Mouse (Mus musculus): ENCODE data around the gene Col12a1. TPM values are rescaled to one million over a fixed set of nuclear protein-coding genes. Genes with fewer than 3 reads are reported as not detected.

Col12a1 gene
- polyA plus RNA-seq, 1 experiment from 2014 or later = 33.6 TPM

DNA sequence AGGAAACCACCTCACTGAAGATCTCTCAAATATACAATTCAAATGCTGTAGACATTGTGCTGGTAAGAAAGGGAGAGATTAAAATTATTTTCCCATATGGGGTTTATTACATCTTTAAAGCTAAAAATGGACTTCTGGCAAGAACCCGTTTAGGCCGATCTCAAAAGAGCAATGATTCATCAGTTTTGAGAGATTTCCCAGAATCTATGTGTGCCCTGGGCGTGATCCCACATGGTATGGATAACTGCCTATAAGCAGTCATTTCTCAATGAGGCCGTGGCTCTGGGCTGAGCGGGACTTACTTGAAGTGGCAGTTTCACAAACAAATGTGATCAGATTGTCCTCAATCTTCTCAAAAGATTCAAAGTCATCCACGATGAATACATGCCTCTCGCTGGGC is 87.4 kb downstream of the Col12a1 start:
- no peaks in the 10 kb centered on the region for H3K27me3 ChIP-seq
- no peaks in the 10 kb centered on the region for H3K4me1 ChIP-seq (replicated peaks)
- H3K27ac ChIP-seq = no peak overlapping the region
- H3K4me2 ChIP-seq = no peak overlapping the region
- H3K4me3 ChIP-seq (replicated peaks) = no peak overlapping the region
- 90% methylated on average over 7 of the region's 7 CpGs for WGBS
- no peaks in the 10 kb centered on the region for H3K9me3 ChIP-seq
- no peak overlapping the region for H3K9ac ChIP-seq (replicated peaks)
- H3K36me3 ChIP-seq = peaks cover 29% of the 10 kb centered on the region
- ATAC-seq (ENCODE audit: insufficient number of reproducible peaks, insufficient read depth, low FRiP score, low TSS enrichment, low read depth) = no peak

DNA sequence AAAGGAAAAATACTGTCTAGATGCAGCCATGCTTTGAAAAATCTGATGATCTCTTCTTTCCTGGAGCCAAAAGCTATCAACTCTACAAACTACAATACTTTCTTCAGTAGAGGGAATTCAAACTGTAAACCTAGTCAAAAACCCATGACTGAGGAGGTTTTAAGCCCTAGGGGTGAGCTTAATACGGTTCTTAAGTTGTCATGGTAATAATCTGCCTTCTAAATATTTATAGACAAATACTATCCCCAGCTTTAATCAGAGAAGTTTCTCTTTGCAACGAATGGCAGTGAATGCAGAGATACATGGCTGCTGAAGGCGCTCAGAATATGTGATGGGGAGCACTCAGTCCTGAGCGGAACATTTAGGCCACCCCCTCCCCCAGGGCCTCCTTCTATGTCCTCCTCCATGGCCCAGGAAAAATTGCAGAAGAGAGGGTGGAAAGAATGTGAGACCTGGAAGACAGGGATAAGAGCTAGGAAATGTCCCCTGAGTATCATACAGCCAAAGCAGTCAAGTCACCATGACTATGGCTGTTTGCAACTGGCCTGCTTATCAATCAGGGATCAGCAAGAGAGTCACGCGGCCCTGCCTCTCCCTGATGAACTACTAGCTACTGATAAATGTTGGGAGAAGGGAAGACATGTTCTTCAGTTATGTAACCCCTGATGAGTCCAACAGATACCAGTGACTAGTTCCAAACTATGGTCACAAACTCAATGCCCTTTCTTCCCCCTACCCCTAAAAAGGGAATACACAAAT is 99.6 kb downstream of the Col12a1 start:
- no peak overlapping the region for H3K4me2 ChIP-seq
- 87% methylated on average over 6 of the region's 6 CpGs for WGBS
- ATAC-seq (ENCODE audit: insufficient number of reproducible peaks, insufficient read depth, low FRiP score, low TSS enrichment, low read depth) = no peak

DNA sequence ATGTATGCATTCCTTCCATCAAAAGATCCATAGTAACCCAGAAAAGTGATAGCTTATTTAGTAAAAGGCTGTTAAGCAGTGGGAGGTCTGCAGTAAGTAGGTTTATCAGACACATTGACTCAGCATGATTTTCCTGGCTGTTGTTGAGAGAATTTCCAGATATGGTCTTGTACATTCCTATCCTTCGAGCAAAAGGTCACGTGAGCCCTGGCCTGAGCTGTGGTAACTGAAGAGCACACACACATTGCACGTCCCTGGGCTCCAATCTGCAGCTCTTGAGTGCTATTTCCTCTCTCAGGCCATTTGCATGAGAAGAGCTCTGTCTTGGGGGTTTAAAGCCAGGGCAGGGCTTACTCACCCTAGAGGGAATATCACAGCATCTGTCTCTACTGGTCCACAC is 101.3 kb downstream of the Col12a1 start:
- WGBS = 23% methylated on average over 3 of the region's 3 CpGs
- no peak overlapping the region for H3K4me2 ChIP-seq
- no peaks in the 10 kb centered on the region for H3K4me1 ChIP-seq (replicated peaks)
- 0 out of 2 replicates have a peak, but pooled peaks have one; percentile 47 for ATAC-seq (ENCODE audit: insufficient number of reproducible peaks, insufficient read depth, low FRiP score, low TSS enrichment, low read depth)
- no peak overlapping the region for H3K4me3 ChIP-seq (replicated peaks)
- peaks cover 10% of the 10 kb centered on the region for H3K36me3 ChIP-seq
- no peak overlapping the region for H3K27ac ChIP-seq
- no peaks in the 10 kb centered on the region for H3K27me3 ChIP-seq
- no peak overlapping the region for H3K9ac ChIP-seq (replicated peaks)
- no peaks in the 10 kb centered on the region for H3K9me3 ChIP-seq

More for the DNA sequence above, 99.6 kb downstream of the Col12a1 start:
- H3K9ac ChIP-seq (replicated peaks) = no peak overlapping the region
- no peaks in the 10 kb centered on the region for H3K9me3 ChIP-seq
- no peak overlapping the region for H3K4me3 ChIP-seq (replicated peaks)
- H3K4me1 ChIP-seq (replicated peaks) = no peaks in the 10 kb centered on the region
- H3K27me3 ChIP-seq = no peaks in the 10 kb centered on the region
- no peak overlapping the region for H3K27ac ChIP-seq
- H3K36me3 ChIP-seq = peaks cover 12% of the 10 kb centered on the region

DNA sequence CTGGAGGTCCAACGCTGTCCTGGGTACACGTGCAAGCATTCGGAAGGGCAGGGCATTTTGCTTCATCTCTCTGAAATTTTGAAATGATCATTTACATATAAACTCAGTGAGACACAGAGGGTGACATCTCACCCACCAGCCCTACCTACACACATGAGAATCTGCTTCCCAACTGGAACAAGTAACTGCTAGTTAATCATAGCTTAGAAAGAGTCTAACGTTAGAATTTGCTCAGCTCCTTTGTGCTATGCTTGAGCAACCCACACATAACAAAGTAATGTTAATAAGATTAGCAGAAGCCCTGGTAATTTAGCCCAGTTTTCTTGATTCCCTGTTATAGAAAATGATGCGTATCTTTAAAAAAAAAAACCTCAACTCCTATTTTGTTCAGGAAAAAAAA is 102.6 kb downstream of the Col12a1 start:
- Histone ChIP-seq H3K4me2 (no peak overlapping the region), H3K36me3 (peaks cover 23% of the 10 kb centered on the region), H3K27ac (no peak overlapping the region), H3K9ac (replicated peaks) (no peak overlapping the region), H3K4me1 (replicated peaks) (no peaks in the 10 kb centered on the region), H3K27me3 (no peaks in the 10 kb centered on the region), H3K9me3 (no peaks in the 10 kb centered on the region), H3K4me3 (replicated peaks) (no peak overlapping the region)
- 89% methylated on average over 5 of the region's 5 CpGs for WGBS
- no peak for ATAC-seq (ENCODE audit: insufficient number of reproducible peaks, insufficient read depth, low FRiP score, low TSS enrichment, low read depth)

DNA sequence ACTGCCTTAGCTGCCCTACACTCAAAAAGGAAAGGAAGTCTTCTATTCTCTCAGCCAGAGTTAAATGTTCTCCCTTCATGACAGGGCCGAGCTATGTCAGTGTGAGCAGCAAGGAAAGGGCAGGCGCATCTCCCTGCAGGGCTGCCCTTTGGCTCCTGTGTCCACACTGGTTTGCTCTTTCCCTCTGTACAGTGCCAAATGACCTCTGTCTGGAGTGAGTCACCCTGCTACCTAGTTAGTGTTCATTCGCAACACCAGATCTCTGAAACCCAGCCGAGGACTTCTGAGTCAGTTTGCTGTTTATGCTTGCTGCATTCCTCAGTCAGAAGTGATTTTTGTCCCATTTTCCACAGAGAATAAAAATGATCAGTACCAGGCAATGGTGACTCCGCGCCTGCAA is 108.3 kb downstream of the Col12a1 start:
- H3K27ac ChIP-seq = no peak overlapping the region
- H3K9me3 ChIP-seq = no peaks in the 10 kb centered on the region
- 82% methylated on average over 6 of the region's 6 CpGs for WGBS
- 0 out of 2 replicates have a peak, but pooled peaks cover 2% of the 10 kb centered on the region for H3K4me1 ChIP-seq (replicated peaks)
- H3K4me2 ChIP-seq = no peak overlapping the region
- H3K9ac ChIP-seq (replicated peaks) = no peak overlapping the region
- H3K27me3 ChIP-seq = no peaks in the 10 kb centered on the region
- H3K36me3 ChIP-seq = peaks cover 18% of the 10 kb centered on the region
- H3K4me3 ChIP-seq (replicated peaks) = no peak overlapping the region
- no peak for ATAC-seq (ENCODE audit: insufficient number of reproducible peaks, insufficient read depth, low FRiP score, low TSS enrichment, low read depth)

DNA sequence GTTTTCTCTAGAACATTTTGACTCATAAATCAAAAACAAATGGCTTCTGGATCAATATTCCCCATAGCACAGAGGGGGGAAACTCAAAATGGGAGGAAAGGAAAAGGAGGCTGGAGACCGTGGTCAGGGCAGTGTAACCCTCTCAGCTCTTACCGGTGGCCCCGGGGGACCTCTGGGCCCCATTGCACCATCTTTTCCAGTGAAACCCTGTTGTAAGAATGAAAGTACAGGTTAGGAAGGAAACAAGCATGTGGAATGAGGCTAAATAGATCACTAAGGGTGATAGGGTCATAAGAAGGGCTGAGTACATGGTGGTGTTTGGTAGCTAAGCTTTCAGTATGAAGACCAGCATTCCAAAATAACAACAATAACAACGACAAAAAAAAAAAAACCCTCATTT is 109.0 kb downstream of the Col12a1 start:
- Histone ChIP-seq H3K27ac (no peak overlapping the region), H3K4me2 (no peak overlapping the region), H3K36me3 (peaks cover 18% of the 10 kb centered on the region), H3K9ac (replicated peaks) (no peak overlapping the region), H3K9me3 (no peaks in the 10 kb centered on the region), H3K4me3 (replicated peaks) (no peak overlapping the region), H3K27me3 (no peaks in the 10 kb centered on the region), H3K4me1 (replicated peaks) (0 out of 2 replicates have a peak, but pooled peaks cover 2% of the 10 kb centered on the region)
- ATAC-seq (ENCODE audit: insufficient number of reproducible peaks, insufficient read depth, low FRiP score, low TSS enrichment, low read depth) = no peak
- 76% methylated on average over 4 of the region's 4 CpGs for WGBS

DNA sequence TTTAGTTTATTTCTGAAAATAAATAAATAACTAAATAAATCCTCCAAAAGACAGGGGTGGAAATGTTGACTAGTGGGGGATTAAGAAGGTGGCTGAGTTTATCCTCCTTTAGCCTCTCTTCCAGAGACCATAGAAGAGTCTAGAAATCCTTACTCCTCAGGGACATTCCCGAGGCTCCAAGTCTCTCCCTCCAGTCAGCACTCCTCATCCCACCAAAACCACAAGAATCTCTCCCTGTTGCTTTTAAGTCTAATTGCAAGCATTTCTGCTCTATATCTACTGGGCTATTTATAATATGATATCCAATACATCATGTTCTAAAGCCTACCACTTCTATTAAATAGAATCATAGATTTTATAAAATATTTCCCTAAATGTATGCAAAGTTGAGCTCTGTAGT is 109.8 kb downstream of the Col12a1 start:
- Histone ChIP-seq H3K36me3 (peaks cover 16% of the 10 kb centered on the region), H3K27ac (no peak overlapping the region), H3K4me3 (replicated peaks) (no peak overlapping the region), H3K9ac (replicated peaks) (no peak overlapping the region), H3K27me3 (no peaks in the 10 kb centered on the region), H3K9me3 (no peaks in the 10 kb centered on the region), H3K4me2 (no peak overlapping the region), H3K4me1 (replicated peaks) (peaks cover 2% of the 10 kb centered on the region; the same call in 1 of the 2 replicates)
- ATAC-seq (ENCODE audit: insufficient number of reproducible peaks, insufficient read depth, low FRiP score, low TSS enrichment, low read depth) = no peak
- WGBS = 77% methylated on average over 1 of the region's 1 CpGs

DNA sequence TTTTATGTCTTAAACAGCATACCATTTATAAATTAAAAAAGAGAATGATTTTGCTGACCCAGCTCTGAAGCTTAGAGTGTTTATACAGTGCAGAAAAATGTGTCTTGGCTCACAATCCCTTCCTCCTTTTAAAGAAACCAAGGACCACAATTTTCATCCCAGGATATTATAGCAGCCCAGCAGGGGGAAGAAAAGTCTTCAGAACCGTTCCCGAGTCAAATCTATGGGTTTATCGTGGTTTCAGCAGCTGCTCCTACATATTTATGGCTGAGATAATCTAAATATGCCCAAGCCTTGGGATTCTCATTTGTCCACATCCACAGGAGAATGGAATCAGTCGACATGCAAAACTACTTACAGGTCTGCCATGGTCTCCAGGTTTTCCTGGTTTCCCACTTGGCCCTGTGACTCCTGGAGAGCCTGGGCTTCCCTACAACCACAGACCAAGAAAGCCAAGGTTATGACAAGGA is 110.5 kb downstream of the Col12a1 start:
- WGBS = 62% methylated on average over 4 of the region's 4 CpGs

DNA sequence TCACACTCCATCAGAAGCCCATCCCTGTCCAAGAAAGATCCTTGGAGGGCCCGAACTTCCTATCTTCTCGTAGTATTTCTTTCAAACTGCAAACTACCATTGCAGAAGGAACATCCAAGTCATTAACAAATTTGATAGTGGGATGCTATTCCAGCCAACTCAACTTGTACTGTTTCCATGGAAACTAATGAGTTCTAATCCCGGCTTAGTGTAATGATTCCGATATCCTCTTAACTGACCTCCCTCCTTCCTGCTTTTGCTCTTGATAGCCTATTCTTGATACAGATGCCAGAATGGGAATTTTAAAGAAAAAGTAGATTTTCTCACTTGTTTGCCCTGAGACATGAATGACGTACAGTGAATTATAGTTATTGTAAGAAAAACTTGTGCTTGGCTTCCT is 112.5 kb downstream of the Col12a1 start:
- H3K4me2 ChIP-seq = no peak overlapping the region
- no peak for ATAC-seq (ENCODE audit: insufficient number of reproducible peaks, insufficient read depth, low FRiP score, low TSS enrichment, low read depth)
- peaks cover 5% of the 10 kb centered on the region; the same call in 1 of the 2 replicates for H3K36me3 ChIP-seq
- H3K9me3 ChIP-seq = no peaks in the 10 kb centered on the region
- 69% methylated on average over 5 of the region's 5 CpGs for WGBS
- H3K27me3 ChIP-seq = no peaks in the 10 kb centered on the region
- peaks cover 2% of the 10 kb centered on the region; the same call in 1 of the 2 replicates for H3K4me1 ChIP-seq (replicated peaks)
- no peak overlapping the region for H3K27ac ChIP-seq
- no peak overlapping the region for H3K9ac ChIP-seq (replicated peaks)
- no peak overlapping the region for H3K4me3 ChIP-seq (replicated peaks)

More for the DNA sequence above, 110.5 kb downstream of the Col12a1 start:
- peaks cover 2% of the 10 kb centered on the region; the same call in 1 of the 2 replicates for H3K4me1 ChIP-seq (replicated peaks)
- no peaks in the 10 kb centered on the region for H3K27me3 ChIP-seq
- H3K36me3 ChIP-seq = peaks cover 16% of the 10 kb centered on the region
- H3K27ac ChIP-seq = no peak overlapping the region
- H3K9ac ChIP-seq (replicated peaks) = no peak overlapping the region
- H3K4me3 ChIP-seq (replicated peaks) = no peak overlapping the region
- H3K4me2 ChIP-seq = no peak overlapping the region
- no peaks in the 10 kb centered on the region for H3K9me3 ChIP-seq
- no peak for ATAC-seq (ENCODE audit: insufficient number of reproducible peaks, insufficient read depth, low FRiP score, low TSS enrichment, low read depth)

DNA sequence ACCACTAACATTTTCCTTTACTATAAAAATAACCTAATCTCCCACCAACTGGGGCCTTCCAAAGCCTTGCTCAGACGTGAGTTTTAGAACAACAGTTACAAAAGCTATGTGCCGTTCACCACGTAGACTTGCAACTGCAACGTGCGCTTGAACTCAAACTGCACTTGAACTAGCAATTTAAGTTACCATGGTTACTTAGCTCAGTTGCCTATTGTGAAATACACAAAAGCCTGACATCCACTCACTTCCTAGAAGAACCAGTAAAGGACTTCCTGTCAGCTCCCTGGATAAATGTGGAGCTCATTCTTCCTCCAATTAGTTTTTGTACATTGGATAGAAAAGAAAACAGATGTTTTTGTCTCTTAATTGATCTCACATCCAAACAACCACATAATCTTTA is 112.9 kb downstream of the Col12a1 start:
- Histone ChIP-seq H3K27me3 (no peaks in the 10 kb centered on the region), H3K9me3 (no peaks in the 10 kb centered on the region), H3K9ac (replicated peaks) (no peak overlapping the region), H3K27ac (no peak overlapping the region), H3K4me2 (no peak overlapping the region), H3K4me3 (replicated peaks) (no peak overlapping the region), H3K4me1 (replicated peaks) (peaks cover 2% of the 10 kb centered on the region; the same call in 1 of the 2 replicates), H3K36me3 (peaks cover 2% of the 10 kb centered on the region; the same call in 1 of the 2 replicates)
- no peak for ATAC-seq (ENCODE audit: insufficient number of reproducible peaks, insufficient read depth, low FRiP score, low TSS enrichment, low read depth)
- 67% methylated on average over 5 of the region's 5 CpGs for WGBS

DNA sequence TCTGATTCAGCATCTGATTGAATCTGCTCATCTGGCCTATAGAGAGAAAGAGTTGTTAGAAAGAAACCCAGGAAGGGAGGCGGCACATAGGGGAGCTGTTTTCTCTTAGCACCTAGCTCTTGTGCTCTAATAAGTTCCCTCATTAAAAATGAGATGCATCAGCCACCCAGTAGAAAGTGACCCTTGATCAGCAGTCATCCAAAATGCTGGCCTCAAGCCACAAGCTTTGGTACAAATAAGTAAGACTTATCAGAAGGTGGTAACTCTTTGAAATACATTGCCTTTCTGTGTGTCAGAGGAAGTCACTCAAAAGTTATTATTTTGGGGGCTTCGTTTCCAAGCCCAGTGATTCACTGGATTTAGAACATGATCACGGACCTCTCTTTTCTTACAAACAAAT is 114.1 kb downstream of the Col12a1 start:
- Histone ChIP-seq H3K4me1 (replicated peaks) (peaks cover under 1% of the 10 kb centered on the region; the same call in 1 of the 2 replicates), H3K27me3 (no peaks in the 10 kb centered on the region), H3K27ac (no peak overlapping the region), H3K36me3 (peaks cover 7% of the 10 kb centered on the region; the same call in 1 of the 2 replicates), H3K4me2 (no peak overlapping the region), H3K9ac (replicated peaks) (no peak overlapping the region), H3K9me3 (no peaks in the 10 kb centered on the region), H3K4me3 (replicated peaks) (no peak overlapping the region)
- ATAC-seq (ENCODE audit: insufficient number of reproducible peaks, insufficient read depth, low FRiP score, low TSS enrichment, low read depth) = no peak
- WGBS = 82% methylated on average over 3 of the region's 3 CpGs

Measured in limb, embryonic 12.5 days (tissue).